Mouse (Mus musculus) heart, postnatal 36 days (tissue): ENCODE results near the gene Tpmt. TPM values are rescaled to one million over a fixed set of nuclear protein-coding genes. Genes with fewer than 3 reads are reported as not detected.

Experiments
- DNase-seq, 2 experiments: peaks; one replicate each; pipeline ENCODE4 v3.0.0; 2021 to 2022
- intact Hi-C: fragments of 180-260 bp; cut with DNase I; formaldehyde crosslinking; loops from one replicate; pipeline ENCODE4 v1.15.1; 2025
- total RNA-seq, 2 experiments: library from RNA; stranded (reverse); gene quantifications; 2 replicates each; pipeline ENCODE4 v1.2.3; 2021

Tpmt gene
- 1 to 10 TPM; 3.6 to 4.2 TPM for total RNA-seq

DNA sequence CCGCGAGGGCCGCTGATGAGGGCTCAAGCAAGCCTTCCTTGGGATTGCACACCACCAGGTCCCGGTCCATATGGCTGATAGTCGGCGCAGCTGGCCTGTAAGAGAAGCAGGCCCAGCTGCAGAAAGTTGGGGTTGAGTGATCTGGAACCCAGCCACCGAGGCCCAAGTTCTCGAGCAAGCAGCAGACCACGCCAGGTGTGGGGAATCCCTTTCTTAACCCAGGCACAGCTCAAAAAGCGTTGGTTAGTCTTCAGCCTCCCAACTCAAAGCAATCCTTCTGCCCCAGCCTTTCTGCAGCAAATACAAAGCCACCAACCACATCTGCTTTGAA, at the start of gene Tpmt:
Gene Tpmt, minus strand, starts transcription at position 121 of the 331 bp plus-strand sequence.
- intact Hi-C loops = no loop called here
- DNase-seq = no peak

DNA sequence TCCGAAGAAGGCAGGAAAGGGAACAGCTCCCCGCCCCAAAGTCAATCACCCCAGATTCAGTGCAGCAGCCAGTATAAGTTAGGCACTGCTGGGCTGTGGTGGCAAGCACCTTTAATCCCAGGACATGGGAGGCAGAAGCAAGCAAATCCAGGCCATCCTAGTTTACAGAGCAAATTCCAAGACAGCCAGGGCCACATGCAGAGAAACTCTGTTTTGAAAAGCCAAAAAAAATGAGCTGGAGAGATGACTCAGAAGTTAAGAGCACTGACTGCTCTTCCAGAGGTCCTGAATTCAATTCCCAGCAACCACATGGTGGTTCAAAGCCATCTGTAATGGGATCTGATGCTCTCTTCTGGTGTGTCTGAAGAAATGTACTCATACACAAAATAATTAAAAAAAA, 49.3 kb upstream of the Tpmt start:
- DNase-seq = no peak
- intact Hi-C loops = no loop called here

DNA sequence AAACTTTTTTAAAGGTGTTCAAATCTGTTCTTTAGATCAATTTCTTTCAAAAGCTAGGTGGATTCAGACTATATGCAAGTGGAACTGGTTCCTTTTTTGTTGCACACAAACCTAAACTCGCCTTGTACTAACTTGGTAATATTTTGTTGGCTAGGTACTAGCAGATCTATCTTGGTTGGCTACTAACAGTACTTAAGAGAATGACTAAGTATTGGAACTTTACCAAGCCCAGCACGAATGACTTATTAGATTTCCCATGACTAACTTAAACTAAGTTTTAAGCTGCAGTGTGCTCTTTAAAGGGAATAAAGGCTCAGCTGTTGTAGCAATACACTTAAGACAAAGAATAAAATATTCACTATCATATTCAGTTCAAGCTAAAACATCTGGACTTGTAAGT, 44.7 kb upstream of the Tpmt start:
- intact Hi-C loops = no loop called here
- DNase-seq = no peak

DNA sequence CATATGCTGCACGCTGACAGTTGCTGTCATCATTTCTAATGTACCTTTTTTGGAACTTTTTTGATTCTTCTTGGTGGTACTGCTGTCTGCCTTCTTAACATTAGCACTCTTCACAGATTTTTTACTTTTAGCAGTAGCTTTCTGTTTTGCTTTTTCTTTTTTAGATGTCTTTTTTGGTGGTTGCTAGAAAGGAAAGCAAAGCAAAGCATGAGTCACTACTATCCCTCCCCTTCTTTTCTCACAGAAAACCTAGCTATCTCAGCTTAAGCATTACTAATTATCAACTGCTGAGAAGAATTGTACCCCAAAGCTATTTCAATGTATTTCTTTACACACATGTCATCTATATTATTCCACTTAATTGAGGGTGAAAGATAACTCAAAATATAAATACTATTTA, 43.9 kb upstream of the Tpmt start:
- intact Hi-C loops = no loop called here
- no peak for DNase-seq

DNA sequence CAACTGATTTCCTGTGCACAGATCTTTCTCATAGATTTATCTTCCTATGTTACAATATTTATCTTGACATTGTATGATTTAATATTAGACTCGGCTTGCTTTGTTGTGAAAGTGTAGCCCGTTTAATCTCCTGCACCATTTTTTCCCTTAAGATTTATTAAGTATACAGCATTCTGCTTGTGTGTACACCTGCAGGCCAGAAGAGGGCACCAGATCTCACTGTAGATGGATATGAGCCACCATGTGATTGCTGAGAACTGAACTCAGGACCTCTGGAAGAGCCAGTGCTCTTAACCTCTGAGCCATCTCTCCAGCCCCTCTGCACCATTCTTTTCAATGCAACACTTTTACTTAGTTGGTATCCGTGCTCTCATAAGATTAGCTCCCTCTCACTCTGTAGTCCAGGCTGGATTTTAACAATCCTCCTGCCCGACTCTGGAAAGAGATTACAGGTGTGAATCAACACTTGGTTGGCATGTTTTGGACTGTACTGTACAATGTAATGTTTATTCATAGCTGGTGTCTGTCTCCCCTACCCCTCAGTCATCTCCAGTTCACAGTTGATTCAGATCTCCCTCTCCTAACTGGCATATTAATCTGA, 36.5 kb upstream of the Tpmt start:
- no peak for DNase-seq
- intact Hi-C loops = no loop called here

DNA sequence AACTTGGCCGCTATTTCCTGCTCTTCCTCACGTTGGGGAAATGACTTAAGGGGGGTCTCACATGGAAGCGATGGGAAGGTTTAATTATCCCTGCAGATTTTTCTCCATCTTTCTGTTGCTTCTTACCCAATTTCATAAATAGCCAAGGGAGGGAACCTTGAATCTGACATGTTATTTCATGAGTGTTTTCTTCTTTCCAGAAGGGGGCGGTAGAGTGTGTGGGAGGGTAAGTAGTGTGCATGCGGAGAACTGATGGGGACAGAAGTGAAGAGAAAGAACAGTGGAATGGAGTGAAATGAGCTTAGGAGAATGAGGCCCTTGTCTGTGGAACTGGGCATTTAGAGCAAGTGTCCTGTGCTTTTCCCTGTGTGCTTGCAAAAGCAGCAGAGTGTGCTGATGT, 34.3 kb upstream of the Tpmt start:
- no peak for DNase-seq
- intact Hi-C loops = loop anchor here (2.0 kb wide), 1 partner anchor 210 kb away; no protein-coding TSS in a partner anchor

DNA sequence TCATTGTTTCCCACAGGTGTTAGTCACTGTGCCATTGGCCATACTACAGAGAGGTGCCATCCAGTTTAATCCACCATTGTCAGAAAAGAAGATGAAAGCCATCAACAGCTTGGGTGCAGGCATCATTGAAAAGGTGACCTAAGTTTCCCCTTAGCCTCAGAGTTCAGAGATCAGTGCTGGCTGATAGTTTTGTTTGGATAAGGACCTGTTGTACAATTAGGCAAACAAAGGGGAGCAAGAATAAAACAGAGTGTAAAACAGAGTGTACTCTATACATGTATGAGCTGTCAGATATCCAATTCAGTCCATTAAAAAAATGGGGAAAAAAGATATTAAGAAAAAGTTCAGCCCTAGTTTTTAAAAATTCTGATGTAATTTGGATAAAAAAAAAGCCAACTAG, 32.8 kb upstream of the Tpmt start:
- DNase-seq = no peak
- intact Hi-C loops = no loop called here

DNA sequence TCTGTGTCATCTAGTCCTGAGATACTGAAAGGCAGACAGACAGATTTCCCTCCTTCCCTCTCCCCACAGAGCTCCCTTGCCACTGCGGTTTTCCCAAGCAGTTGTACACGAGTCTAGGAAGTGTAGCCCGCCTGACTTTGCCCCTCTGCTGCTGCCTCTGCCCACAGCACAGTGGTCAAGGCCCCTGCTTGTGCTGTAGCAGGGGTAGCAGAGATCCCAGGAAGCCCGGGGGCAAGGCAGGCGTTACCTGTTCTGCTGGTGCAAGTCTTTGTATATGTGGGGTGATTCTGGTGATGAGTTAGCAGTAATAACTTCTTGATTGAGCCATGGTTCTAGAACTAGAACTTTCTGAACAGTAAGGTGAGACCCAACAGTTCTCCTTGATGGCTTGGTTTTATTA, 31.6 kb upstream of the Tpmt start:
- DNase-seq = no peak
- intact Hi-C loops = no loop called here

DNA sequence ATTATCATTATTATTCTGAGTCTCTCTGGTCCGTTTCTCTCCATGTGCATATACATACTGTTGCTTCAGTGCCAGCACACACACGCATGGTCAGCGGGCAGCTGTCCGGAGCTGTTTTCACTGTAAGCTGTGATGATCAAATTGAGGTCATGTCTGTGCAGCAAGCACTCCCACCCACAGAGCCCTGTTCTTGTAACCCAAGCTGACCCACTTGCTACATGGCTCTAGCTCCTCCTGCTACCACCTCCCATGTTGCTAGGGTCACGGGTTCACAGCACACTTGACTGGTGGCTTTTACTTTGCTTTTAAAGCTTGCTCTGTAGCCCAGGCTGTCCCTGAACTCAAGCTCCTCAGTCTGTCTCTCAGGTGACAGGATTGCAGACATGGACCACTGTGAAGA, 27.9 kb upstream of the Tpmt start:
- intact Hi-C loops = no loop called here
- DNase-seq = no peak

DNA sequence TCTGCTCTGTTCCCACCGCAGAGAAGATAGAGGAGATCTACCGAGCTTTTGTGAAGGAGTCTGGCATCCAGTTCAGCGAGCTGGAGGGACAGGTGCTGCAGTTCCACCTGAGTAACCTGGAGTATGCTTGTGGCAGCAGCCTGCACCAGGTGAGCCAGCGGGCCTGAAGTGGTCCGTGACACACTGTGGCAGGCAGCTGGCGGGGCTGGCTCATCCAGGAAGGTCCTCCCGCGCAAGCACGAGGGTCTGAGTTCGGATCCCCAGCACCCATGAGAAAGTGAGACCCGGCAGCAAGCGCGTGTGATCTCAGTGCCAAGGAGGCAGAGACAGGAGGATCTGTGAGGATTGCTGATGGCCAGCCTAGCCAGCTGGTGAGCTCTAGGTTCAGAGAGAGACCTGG, 27.3 kb upstream of the Tpmt start:
- intact Hi-C loops = no loop called here
- no peak for DNase-seq

DNA sequence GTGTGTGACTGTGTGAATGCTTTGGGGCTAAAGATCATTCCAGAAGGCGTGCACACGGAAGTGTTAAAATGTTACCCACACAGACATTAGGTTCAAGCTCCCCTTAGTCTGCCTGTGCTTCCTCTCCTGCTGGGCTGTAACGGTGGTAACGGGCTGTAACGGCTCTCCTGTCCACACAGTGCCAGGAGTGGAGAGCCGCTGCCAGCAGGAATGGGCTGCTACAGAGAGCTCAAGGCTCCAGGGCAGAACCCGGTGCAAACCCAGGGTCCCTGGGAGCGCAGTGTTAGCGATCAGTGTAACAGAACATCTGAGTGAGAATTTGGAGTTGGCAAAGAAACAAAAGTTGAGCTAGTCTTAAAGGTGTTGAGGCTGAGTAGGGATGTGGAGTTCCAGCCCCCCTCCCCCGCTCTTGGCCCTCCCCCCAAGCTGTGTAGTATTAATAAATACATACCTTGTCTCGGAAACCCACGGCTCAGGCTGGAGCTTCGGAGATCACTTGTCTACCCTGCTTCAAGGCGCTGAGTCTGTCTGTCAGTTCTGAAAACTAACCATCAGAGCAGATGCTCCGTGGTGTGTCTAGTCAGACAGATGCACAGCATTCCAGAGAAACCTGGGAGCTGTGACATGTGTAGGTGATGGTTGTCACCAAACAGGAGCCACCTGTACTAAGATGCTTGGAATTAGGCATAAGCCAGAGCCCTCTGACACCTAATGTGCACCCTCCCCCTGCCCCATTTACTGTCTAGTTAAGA, 26.0 kb upstream of the Tpmt start:
- intact Hi-C loops = no loop called here
- no peak for DNase-seq

DNA sequence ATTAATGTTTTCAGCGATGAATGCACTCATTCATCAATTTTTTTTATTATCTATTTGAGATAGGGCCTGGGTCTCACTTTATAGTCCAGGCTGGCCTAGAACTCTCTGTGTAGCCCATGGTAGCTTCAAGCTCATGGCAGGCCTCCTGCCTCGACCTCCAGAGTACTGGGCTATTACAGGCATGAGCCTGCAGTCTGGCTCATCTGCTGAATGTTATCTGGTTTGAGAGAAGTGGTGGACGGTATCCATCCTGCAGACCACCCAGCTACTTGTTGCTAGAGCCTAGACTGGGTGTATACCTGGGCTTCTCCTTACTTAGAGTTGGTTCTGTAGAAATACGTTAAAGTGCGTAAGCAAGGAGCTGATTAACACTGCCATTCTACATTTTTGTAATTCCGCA, 22.5 kb upstream of the Tpmt start:
- DNase-seq = no peak
- intact Hi-C loops = no loop called here

DNA sequence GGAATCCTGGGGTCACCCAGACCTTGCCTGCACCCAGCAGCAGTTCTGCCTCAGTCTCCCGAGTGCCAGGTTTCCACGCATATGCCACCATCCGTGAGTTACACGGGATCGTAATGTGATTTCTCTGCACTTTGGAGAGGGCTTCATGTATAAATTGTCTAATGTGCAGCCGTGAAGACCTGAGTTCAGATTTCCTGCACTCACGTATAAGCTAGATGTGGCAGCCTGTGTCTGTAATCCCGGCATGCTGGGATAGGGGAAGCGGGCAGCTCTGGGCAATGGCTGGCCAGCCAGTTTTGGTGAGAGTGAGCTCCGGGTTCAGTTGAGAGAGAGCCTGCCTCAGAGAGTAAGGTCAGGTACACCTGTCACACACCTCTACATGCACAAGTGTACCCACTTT, 22.0 kb upstream of the Tpmt start:
- intact Hi-C loops = no loop called here
- DNase-seq = no peak

DNA sequence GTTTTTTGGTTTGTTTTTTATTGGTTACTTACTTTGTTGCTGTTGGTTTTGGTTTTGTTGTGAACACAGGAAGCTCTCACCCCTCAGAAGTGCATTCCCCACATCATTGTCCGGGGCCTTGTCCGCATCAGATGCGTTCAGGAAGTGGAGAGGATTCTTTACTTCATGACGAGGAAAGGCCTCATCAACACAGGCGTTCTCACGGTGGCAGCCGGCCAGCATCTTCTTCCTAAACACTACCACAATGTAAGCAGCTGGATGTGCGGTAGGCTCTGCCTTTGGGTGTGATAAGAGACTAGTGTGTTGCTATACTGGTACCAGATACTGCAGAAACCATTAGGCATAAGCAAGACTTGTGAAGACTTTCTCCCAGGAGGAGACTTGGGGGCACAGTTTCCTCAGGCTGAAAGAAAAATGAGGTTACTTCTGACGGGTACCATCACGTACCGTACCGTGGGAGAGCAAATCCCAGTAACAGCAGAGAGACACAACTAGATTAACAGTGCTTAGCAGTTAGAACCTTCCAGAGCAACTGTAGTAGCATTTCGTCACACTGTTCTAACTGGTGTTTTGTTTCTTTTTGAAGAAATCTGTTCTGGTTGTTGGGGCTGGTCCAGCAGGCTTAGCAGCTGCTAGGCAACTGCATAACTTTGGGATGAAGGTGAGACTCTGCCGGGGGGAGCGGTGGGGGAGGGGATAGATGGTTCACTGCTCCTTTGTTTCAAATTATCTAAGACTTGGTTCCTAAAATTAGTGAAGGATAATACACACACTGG, 19.6 kb upstream of the Tpmt start:
- intact Hi-C loops = no loop called here
- DNase-seq = no peak

DNA sequence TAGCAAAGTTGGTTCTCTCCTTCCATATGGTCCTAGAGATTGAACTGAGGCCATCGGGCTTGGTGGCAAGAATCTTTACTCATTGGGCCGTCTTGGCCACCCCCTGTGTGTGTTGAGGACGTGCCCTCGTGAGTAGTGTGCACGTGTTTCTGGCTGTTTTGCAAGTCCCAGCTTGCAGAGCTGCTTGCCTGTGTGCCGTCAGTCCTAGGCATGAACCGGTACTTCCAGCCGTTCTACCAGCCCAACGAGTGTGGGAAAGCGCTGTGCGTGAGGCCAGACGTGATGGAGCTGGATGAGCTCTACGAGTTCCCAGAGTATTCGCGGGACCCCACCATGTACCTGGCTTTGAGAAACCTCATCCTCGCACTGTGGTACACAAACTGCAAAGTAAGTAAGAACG, 18.2 kb upstream of the Tpmt start:
- intact Hi-C loops = no loop called here
- DNase-seq = no peak

DNA sequence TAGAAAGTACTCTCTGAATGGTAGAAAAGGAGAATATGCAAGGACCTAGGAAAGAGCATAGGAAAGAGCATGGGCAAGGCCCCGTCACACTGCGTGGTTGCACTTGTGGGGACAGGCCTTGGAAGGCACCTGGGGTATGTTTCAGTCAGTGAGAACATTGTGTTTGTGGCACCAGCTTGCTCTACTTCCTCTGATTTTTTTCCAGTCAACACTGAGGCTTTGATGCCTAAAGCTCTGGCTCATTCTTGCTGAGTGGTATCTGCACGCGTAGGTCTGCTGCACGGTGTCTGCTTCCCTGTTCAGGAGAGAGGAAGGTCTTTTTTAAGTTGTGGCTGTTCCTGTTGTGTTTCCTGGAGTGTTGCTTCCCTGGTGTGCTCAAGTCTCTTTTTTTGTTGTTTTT, 12.2 kb upstream of the Tpmt start:
- intact Hi-C loops = no loop called here
- DNase-seq = no peak

DNA sequence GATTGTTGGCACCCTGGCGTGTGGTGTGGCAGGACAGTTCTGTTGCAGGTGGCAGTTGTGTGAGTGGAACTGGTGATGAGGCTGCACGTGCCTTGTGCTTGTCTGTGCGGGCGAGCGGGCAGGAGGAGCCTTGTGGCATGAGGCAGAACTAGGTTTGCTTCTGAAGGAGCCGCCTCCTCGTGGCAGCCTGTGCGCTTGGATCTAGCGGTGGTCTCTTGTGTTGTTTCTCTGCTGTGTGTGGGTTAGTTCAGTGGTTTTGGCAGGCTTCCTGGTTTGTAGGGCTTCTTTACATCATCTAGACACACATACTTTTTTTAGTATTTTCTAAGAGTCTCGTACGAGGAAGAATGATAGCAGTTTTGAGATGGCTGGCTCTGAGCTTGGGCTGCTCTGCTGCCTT, 11.6 kb upstream of the Tpmt start:
- intact Hi-C loops = no loop called here
- DNase-seq = no peak

DNA sequence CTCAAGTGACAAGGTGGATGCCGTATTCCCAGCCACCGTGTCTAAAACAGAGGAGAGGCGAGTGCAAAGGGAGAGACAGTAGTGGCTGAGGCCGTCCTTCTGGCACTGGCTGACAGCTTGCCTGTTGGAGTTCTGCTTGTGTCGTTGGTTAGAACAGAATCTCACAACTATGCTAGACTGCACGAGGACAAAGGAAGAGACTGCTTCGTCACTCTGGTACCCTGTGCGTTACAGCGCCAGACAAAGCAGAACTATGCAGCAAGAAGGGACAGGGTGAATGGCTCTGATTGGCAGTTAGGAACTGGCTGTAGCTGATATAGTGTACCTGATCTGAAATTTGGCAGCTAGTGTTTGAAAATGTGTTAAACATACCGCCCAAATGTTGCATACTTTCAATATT, 9.4 kb upstream of the Tpmt start:
- no peak for DNase-seq
- intact Hi-C loops = no loop called here

DNA sequence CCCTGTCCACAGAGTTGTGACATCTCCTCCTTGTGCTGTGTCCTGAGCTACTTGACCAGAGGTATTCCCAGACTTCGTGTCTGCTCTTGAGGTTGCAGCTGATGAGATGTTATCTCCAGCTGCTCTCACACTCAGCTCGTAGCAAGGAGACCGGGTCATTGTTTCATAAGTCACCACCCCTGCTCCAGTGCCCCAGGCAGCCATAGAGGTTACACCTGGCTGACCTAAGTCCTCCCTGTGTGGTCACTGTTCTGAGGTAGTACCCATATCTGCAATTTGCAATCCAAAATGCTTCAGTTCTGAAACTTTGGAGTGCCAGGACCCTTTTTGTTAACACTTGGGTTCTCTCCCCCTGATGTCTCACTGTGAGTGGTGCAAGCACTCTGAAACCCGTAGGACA, 5.5 kb upstream of the Tpmt start:
- DNase-seq = no peak
- intact Hi-C loops = no loop called here

DNA sequence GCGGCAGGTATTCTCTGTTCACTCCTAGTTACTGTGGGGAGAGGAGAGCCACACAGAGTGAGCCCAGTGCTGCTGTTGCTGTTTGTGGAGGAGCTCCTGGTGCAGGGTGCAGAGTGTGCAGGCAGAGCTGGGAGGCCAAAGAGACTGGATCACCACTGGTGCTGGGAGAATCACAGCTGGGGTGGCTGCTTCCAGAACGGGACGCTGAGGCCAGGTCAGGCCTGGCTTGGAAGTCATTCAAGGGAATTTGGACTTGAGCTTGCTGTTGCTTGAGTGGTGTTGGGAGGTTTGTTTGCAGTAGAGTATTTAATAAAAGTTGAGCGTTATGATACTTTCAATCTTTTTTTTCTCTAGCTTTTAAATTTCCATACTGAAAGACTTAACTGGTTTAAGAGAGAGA, 3.5 kb upstream of the Tpmt start:
- intact Hi-C loops = no loop called here
- DNase-seq = peak in 1 of 2 experiments; percentile 6

DNA sequence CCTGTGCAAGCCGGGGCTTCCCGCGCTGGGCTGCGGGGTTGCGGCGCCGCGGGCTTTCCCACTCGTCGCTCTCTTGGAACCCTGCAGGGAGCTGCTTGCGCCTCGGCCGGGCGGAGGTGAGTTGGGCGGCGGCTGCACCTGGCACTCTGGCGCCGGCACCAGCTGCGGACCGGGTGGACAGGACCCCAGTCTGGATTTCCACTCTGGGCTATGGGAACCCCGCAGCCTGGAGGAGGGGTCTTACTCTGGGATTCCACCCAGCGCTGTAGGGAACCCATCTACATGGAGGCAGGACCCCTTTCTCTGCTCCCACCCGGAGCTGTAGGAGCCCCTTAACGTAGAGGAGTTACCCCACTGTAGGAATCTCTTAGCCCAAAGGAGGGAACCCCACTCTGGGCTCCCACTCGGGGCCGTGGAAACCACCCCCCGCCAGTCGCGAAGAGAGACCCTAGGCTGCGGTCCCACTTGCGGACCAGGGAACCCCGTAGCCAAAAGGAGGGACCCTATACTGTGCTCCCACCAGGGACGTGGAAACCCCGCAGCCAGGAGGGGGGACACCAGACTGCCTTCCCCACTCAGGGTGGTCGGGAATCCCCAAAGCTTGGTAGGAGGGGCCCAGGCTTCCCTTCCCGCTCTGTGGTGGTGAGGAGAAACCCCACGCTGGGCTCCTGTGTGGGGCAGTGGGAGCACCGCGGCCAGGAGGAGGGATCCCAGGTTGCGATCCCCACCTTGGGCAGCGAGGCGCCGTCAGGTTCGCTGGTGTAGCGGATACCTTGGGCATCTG, 512 bp downstream of the Tpmt start:
- peak in 1 of 2 experiments; percentile 14 for DNase-seq
- intact Hi-C loops = no loop called here
